Comparison of ENCODE assay signal across 7 mouse cellular contexts in the genomic region with DNA sequence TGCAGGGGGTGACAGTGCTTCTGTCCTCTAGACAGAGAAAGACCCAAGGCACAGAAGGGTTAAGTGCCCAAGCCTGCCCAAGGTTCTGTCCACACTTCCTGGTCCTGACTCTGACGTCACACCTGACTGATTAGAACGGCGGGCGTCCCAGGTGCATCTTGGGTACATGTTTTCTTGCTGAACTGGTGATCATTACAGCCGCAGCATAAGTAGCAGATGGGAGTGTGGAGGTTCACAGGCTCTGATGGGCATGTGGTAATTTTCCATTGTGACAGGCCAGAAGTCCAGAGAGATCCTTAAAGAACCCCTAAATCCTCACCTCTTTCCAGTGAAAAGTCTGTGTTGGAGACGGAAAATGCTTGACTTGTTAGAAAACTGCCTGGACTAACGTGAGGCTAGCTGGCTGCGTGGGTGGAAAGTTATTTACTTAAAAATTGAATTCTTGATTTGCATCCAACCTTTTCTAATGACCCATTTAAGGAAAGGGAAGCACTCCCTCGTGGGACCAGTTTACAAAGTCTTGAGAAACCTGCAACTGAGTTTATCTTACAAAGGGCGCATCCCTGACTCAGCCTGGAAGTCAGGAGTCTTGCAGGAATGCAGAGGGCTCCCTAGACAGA. TPM values are rescaled to one million over a fixed set of nuclear protein-coding genes. Genes with fewer than 3 reads are reported as not detected.
DNase-seq lines count a peak whose midpoint lies in the region; ATAC-seq and TF ChIP-seq lines count a peak whose summit lies in the region.

No protein-coding gene starts in this region.

- TF ChIP-seq EP300 in CH12.LX (IDR thresholded peaks at IDR 0.05; ENCODE audit: low read length), result no peak

- 0 out of 2 replicates have a peak overlapping the region, but pooled peaks have one; percentile 37 for H3K4me2 ChIP-seq in CH12.LX (ENCODE audit: insufficient read depth, low read depth, poor library complexity, severe bottlenecking)
- H3K4me2 ChIP-seq in heart, embryonic 14.5 days (ENCODE audit: low read length), result no peak overlapping the region

- no peak for TF ChIP-seq CTCF in CH12.LX (conservative IDR thresholded peaks at IDR 0.05 in 1 of 2, IDR thresholded peaks at IDR 0.05 in 1 of 2; ENCODE audit: low read depth in 2 of 2, low read length in 2 of 2)

- H3K9ac ChIP-seq in CH12.LX (ENCODE audit: insufficient read depth, low read depth), result no peak overlapping the region
- no peak overlapping the region for H3K9ac ChIP-seq in heart, embryonic 14.5 days (ENCODE audit: low read length)

- H3K79me2 ChIP-seq in CH12.LX (replicated peaks; ENCODE audit: control insufficient read depth, extremely low read depth, insufficient read depth, poor library complexity, severe bottlenecking), result no peaks in the 10 kb centered on the region

- H3K36me3 ChIP-seq in CH12.LX (replicated peaks in 1 of 2; ENCODE audit: control insufficient read depth in 1 of 2, insufficient read depth in 1 of 2, low read length in 1 of 2), result no peaks in the 10 kb centered on the region
- no peaks in the 10 kb centered on the region for H3K36me3 ChIP-seq in heart, embryonic 14.5 days (ENCODE audit: control insufficient read depth, insufficient read depth, low read length)

- no peaks in the 10 kb centered on the region for H3K9me3 ChIP-seq in CH12.LX (replicated peaks; ENCODE audit: low read length)
- no peaks in the 10 kb centered on the region for H3K9me3 ChIP-seq in heart, embryonic 14.5 days (ENCODE audit: control insufficient read depth, low read length)

- H3K4me3 ChIP-seq in CH12.LX (replicated peaks in 1 of 3; ENCODE audit: low read depth in 2 of 3, low read length in 2 of 3, poor library complexity in 1 of 3), result no peak overlapping the region
- H3K4me3 ChIP-seq in heart, embryonic 14.5 days (ENCODE audit: control insufficient read depth in 1 of 2, insufficient read depth in 1 of 2, low read depth in 1 of 2, low read length in 2 of 2), result no peak overlapping the region

- peak; percentile 33; the same call in 1 of the 2 replicates for TF ChIP-seq POLR2A in CH12.LX (IDR thresholded peaks at IDR 0.05; ENCODE audit: low read depth, low read length)

- DNase-seq in 416B (ENCODE audit: low read depth) (peak; percentile 5), CH12.LX (ENCODE audit: extremely low read depth) (peak; percentile 32)
- DNase-seq in kidney, postnatal 4 days, result peak; percentile 42 to 69
- no peak for DNase-seq in adrenal gland, postnatal 36 days
- no peak for DNase-seq in layer of hippocampus, postnatal 14 days (ENCODE audit: low spot score in 2 of 2)
- no peak for DNase-seq in frontal cortex, postnatal 36 days (ENCODE audit: low spot score in 2 of 2)

- no peaks in the 10 kb centered on the region for H3K27me3 ChIP-seq in CH12.LX (replicated peaks)
- H3K27me3 ChIP-seq in heart, embryonic 14.5 days (ENCODE audit: control insufficient read depth, insufficient read depth, low read length), result no peaks in the 10 kb centered on the region

- H3K4me1 ChIP-seq in CH12.LX (ENCODE audit: control insufficient read depth in 1 of 2, insufficient read depth in 2 of 2), result peaks cover 0 to 15% of the 10 kb centered on the region in 2 experiments; a peak in 2 of 4 replicates
- H3K4me1 ChIP-seq in heart, embryonic 14.5 days (ENCODE audit: control insufficient read depth in 2 of 2, insufficient read depth in 2 of 2, low read length in 2 of 2), result peaks cover 12 to 17% of the 10 kb centered on the region in 2 experiments

- dilution Hi-C loops in CH12.LX (cut with MboI; ENCODE audit: extremely low pct_ligation_motif_present, extremely low pct_unique_long_range_greater_than_20kb, low sequenced_read_pairs), result no loop called here

- no peak; the same call in 1 of the 2 replicates for ATAC-seq in heart, embryonic 14.5 days (ENCODE audit: insufficient number of reproducible peaks, insufficient read depth, low FRiP score, low read depth)

- 31% methylated on average over 10 of the region's 10 CpGs for WGBS in heart, embryonic 14.5 days

- no peak for TF ChIP-seq RAD21 in CH12.LX (IDR thresholded peaks at IDR 0.05; ENCODE audit: low read depth, low read length)

- in situ Hi-C loops in CH12.LX (cut with MboI; ENCODE audit: low pct_ligation_motif_present, low pct_unique_long_range_greater_than_20kb, low sequenced_read_pairs), result no loop called here

- H3K27ac ChIP-seq in CH12.LX (ENCODE audit: insufficient read depth, low read depth), result no peak overlapping the region
- H3K27ac ChIP-seq in heart, embryonic 14.5 days (replicated peaks in 1 of 2; ENCODE audit: control insufficient read depth in 1 of 2, insufficient read depth in 1 of 2, low read depth in 2 of 2, low read length in 2 of 2), result peak overlapping the region; percentile 7 to 26; a peak in 1 of 4 replicates

TF ChIP-seq in CH12.LX, 34 proteins besides CTCF, POLR2A, EP300 and RAD21:
- TF ChIP-seq JUND (conservative IDR thresholded peaks at IDR 0.05; ENCODE audit: low read depth, low read length), result 0 out of 2 replicates have a peak, but pooled peaks have one; percentile 11
- no peak for TF ChIP-seq BHLHE40 (IDR thresholded peaks at IDR 0.05; ENCODE audit: low read depth, low read length)
- TF ChIP-seq ELF1 (IDR thresholded peaks at IDR 0.05; ENCODE audit: low read depth, low read length), result peak; percentile 85
- no peak for TF ChIP-seq PAX5 (IDR thresholded peaks at IDR 0.05; ENCODE audit: low read length)
- 0 out of 2 replicates have a peak, but pooled peaks have one; percentile 22 for TF ChIP-seq HCFC1 (IDR thresholded peaks at IDR 0.05; ENCODE audit: low read depth, low read length)
- TF ChIP-seq NRF1 (IDR thresholded peaks at IDR 0.05; ENCODE audit: low read depth, low read length), result no peak
- no peak for TF ChIP-seq MEF2A (IDR thresholded peaks at IDR 0.05; ENCODE audit: borderline replicate concordance, low read depth, low read length)

RNA-seq across cellular contexts. Expression of gene 4930432M17Rik, which starts 20.4 kb away (rescaled TPM):
- total RNA-seq in CH12.LX (2012; rRNA removed) (not detected in 2 replicates), CH12.LX (2014; rRNA removed) (not detected in 2 replicates)
- polyA plus RNA-seq in CH12.LX (2012; ENCODE audit: insufficient read length, low read depth), result not detected in 2 replicates
- not detected in 2 replicates for polyA plus RNA-seq in heart, embryonic 14.5 days (2014; fragmentation: Nextera tagmentation; extraction: Ambion mirVana)
- total RNA-seq in adrenal gland, postnatal 36 days (2021), result not detected
- not detected for total RNA-seq in layer of hippocampus, postnatal 14 days (2021)

Comparison
In these comparisons a context has a peak if more than half of its experiments do, and no peak if none do; other contexts are left out.
1. DNase-seq: peak in 416B (single experiment), CH12.LX (single experiment) and kidney, postnatal 4 days (2 of 2); none in adrenal gland, postnatal 36 days (0 of 2), layer of hippocampus, postnatal 14 days (0 of 2) and frontal cortex, postnatal 36 days (0 of 2).